Mouse (Mus musculus) mesoderm, embryonic 11.5 days (tissue): ENCODE results near the gene Fbxw7.

Source experiments
- DNase-seq: peaks from one replicate; pipeline ENCODE4 v3.0.0-alpha.2; 2012; ENCODE audit warnings: low read depth, low spot score

Fbxw7 gene

GRCm38 (mm10) chr3:85024817-85025705 lies 210.0 kb downstream of the Fbxw7 start:
- no peak for DNase-seq
